Mouse (Mus musculus) forebrain, embryonic 14.5 days (tissue): ENCODE measurements at regions not wholly inside any gene's neighbourhood (a gene's known extent, or its start where the extent isn't known, plus 50 kb on each side); places are given as distances from the start of the nearest gene placed in this dataset.
"Not testable (repeated sequence)": the region's sequence is repeated elsewhere in the genome, so short reads cannot be mapped to it uniquely, and the experiment has no call there.

Source experiments
- ATAC-seq: fragments of 200-750 bp; cut with Nextera tagmentation; 2 replicates; pipeline ENCODE4 v1.8.0; 2017; ENCODE audit warnings: mild to moderate bottlenecking, moderate library complexity
- DNase-seq: peaks from one replicate; pipeline ENCODE4 v3.0.0-alpha.2; 2015; ENCODE audit warnings: low spot score
- H3K27ac ChIP-seq: fragments of 300-500 bp; sonication (generic); 2 replicates; pipeline ENCODE4 v1.5.1; 2014; ENCODE audit warnings: low read depth, mild to moderate bottlenecking, control low read depth, low read length, moderate library complexity
- H3K27me3 ChIP-seq: fragments of 300-500 bp; sonication (generic); replicated peaks from 2 replicates; pipeline ENCODE4 v1.6.1; 2014; ENCODE audit warnings: low read length, control low read depth, mixed read lengths; ENCODE audit not compliant: control insufficient read depth, insufficient read depth
- H3K36me3 ChIP-seq: fragments of 300-500 bp; sonication (generic); 2 replicates; pipeline ENCODE4 v1.6.1; 2014; ENCODE audit warnings: low read length, control low read depth; ENCODE audit not compliant: control insufficient read depth, insufficient read depth
- H3K4me1 ChIP-seq: fragments of 300-500 bp; sonication (generic); 2 replicates; pipeline ENCODE4 v1.6.1; 2014; ENCODE audit warnings: antibody characterized with exemption, low read length, control low read depth; ENCODE audit not compliant: control insufficient read depth, insufficient read depth
- H3K4me2 ChIP-seq: fragments of 300-500 bp; sonication (generic); 2 replicates; pipeline ENCODE4 v1.6.1; 2014; ENCODE audit warnings: mild to moderate bottlenecking, control low read depth, low read length
- H3K4me3 ChIP-seq: fragments of 300-500 bp; sonication (generic); 2 replicates; pipeline ENCODE4 v1.5.1; 2014; ENCODE audit warnings: low read depth, low read length, control low read depth
- H3K9ac ChIP-seq: fragments of 300-500 bp; sonication (generic); 2 replicates; pipeline ENCODE4 v1.6.1; 2014; ENCODE audit warnings: mild to moderate bottlenecking, low read length, control low read depth, moderate library complexity
- H3K9me3 ChIP-seq: fragments of 300-500 bp; sonication (generic); replicated peaks from 2 replicates; pipeline ENCODE4 v1.6.1; 2016; ENCODE audit warnings: low read length, control low read depth, mixed read lengths; ENCODE audit not compliant: control insufficient read depth
- WGBS: fragments of 180-500 bp; shearing (Covaris S2); extraction: QIAGEN DNeasy Blood & Tissue Kit; methylation state at CpG from one replicate; pipeline ENCODE4 v1.1.7; 2014; 5-methylcytosine and 5-hydroxymethylcytosine counted together

DNA sequence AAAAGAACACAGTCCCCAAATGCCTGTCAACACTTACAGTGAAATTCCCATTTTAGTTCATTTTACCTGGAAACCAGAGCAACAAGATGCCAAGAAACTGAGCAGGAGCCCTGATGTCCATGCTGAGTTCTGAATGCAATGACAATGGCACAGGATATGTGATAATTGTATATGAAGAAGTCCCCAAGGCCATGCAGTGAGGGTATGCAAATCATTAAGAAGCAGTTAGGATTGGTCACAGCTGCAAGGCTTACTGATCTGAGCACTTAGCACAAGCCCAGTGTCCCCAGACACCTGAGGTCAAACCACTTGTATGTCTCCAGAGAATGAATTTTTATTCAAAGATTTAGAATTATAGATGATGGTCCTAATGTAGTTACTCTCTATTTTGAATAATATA is 419.0 kb upstream of the Tacstd2 start:
- H3K4me1 ChIP-seq, DNase-seq, H3K27ac ChIP-seq, H3K4me2 ChIP-seq, H3K36me3 ChIP-seq, H3K9me3 ChIP-seq, H3K27me3 ChIP-seq, H3K9ac ChIP-seq, ATAC-seq, H3K4me3 ChIP-seq: not testable (repeated sequence)

DNA sequence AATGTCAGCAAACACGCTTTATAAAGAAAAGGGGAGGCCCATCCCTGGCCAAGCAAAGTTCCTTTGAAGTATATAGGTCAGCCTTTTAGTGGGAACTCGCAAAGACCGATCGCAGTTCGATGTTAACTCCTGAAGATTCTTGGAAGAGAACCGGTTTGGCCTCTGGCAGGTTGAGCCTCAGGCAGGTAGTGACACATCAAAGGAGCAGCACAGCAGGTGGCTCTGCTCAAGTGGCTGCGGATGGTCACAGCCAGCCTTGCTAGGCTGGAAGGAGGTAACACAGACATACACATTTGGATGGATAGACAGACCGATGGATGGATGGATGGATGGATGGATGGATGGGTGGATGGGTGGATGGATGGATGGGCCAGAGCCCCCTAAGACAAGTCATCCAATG is 395.9 kb upstream of the Tacstd2 start:
- H3K4me2 ChIP-seq, H3K9ac ChIP-seq, H3K27me3 ChIP-seq, H3K4me3 ChIP-seq, ATAC-seq, H3K4me1 ChIP-seq, H3K27ac ChIP-seq, H3K36me3 ChIP-seq, DNase-seq, H3K9me3 ChIP-seq: not testable (repeated sequence)
- 46% methylated on average over 8 of the region's 8 CpGs for WGBS

GRCm38 (mm10) chr6:67922537-67922936 is 386.9 kb upstream of the Tacstd2 start:
- Histone ChIP-seq H3K36me3 (no peaks in the 10 kb centered on the region), H3K27me3 (no peaks in the 10 kb centered on the region), H3K9me3 (no peaks in the 10 kb centered on the region), H3K27ac (no peak overlapping the region), H3K4me1 (no peaks in the 10 kb centered on the region), H3K4me3 (no peak overlapping the region), H3K9ac (no peak overlapping the region), H3K4me2 (no peak overlapping the region)
- no peak for DNase-seq
- no peak for ATAC-seq

- Histone ChIP-seq H3K36me3 (no peaks in the 10 kb centered on the region), H3K9me3 (no peaks in the 10 kb centered on the region), H3K27ac (no peak overlapping the region), H3K4me3 (no peak overlapping the region), H3K9ac (no peak overlapping the region), H3K4me1 (no peaks in the 10 kb centered on the region), H3K27me3 (no peaks in the 10 kb centered on the region), H3K4me2 (no peak overlapping the region)
- ATAC-seq (no peak), DNase-seq (no peak)
- 70% methylated on average over 2 of the region's 2 CpGs for WGBS
Observed at GRCm38 (mm10) chr6:67913903-67914302, 378.3 kb upstream of the Tacstd2 start.

DNA sequence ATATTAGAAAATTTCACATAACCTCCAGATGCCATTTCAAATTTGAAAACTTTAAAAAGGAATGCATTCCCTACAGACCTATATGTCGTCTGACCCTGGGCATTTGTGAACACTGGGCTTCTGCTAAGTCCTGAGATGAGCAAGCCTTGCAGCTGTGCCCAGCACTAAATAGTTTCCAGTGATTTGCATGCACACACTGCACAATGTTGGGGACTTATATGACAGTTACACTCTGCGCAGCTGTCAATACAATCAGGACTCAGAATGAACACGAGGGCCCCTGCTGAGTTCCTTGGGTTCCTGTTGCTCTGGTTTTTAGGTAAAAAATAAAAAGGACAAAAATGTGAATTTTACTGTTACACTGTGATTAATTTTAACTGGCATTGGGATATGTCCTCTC is 377.7 kb upstream of the Tacstd2 start:
- Histone ChIP-seq H3K4me2 (no peak overlapping the region), H3K27ac (no peak overlapping the region), H3K4me1 (no peaks in the 10 kb centered on the region), H3K9ac (no peak overlapping the region), H3K36me3 (no peaks in the 10 kb centered on the region), H3K27me3 (no peaks in the 10 kb centered on the region), H3K4me3 (no peak overlapping the region), H3K9me3 (no peaks in the 10 kb centered on the region)
- no peak for ATAC-seq
- DNase-seq: no peak
- WGBS: 78% methylated on average over 3 of the region's 3 CpGs

DNA sequence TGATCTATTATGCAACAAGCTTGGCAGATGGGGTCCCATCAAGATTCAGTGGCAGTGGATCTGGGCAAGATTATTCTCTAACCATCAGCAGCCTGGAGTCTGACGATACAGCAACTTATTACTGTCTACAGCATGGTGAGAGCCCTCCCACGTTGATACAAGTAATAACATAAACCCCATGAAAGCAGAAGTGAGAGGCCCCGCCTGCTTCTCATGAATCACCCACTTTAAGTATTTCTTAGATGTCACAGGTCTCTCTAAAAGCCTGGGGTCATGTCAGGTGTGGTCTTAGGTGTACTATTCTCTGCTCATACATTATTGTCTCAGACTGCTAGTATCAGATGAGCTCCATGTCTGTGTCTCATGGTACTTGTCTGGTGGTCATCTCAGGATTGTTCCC is 360.9 kb upstream of the Tacstd2 start:
- no peak overlapping the region for H3K4me2 ChIP-seq
- no peaks in the 10 kb centered on the region for H3K4me1 ChIP-seq
- H3K27ac ChIP-seq: no peak overlapping the region
- DNase-seq: no peak
- WGBS: 77% methylated on average over 3 of the region's 3 CpGs
- H3K27me3 ChIP-seq: no peaks in the 10 kb centered on the region
- no peaks in the 10 kb centered on the region for H3K9me3 ChIP-seq
- H3K4me3 ChIP-seq: no peak overlapping the region
- no peak for ATAC-seq
- no peaks in the 10 kb centered on the region for H3K36me3 ChIP-seq
- H3K9ac ChIP-seq: no peak overlapping the region

DNA sequence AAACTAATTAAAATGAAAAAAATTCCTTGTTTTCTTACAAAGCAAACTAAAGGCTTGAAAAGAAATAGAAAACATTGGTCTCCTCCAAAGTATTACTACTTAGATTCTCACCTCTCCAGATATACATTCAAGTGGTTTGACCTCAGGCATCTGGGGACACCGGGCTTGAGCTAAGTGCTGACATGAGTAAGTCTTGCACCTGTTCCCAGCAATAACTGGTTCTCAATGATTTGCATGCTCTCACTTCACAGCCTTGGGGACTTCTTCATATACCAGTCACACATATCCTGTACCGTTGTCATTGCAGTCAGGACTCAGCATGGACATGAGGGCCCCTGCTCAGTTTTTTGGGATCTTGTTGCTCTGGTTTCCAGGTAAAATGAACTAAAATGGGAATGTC is 360.3 kb upstream of the Tacstd2 start:
- Histone ChIP-seq H3K9ac (no peak overlapping the region), H3K36me3 (no peaks in the 10 kb centered on the region), H3K27me3 (no peaks in the 10 kb centered on the region), H3K4me2 (no peak overlapping the region), H3K4me1 (no peaks in the 10 kb centered on the region), H3K4me3 (no peak overlapping the region), H3K9me3 (no peaks in the 10 kb centered on the region), H3K27ac (no peak overlapping the region)
- 89% methylated on average over 2 of the region's 2 CpGs for WGBS
- DNase-seq: no peak
- no peak for ATAC-seq

GRCm38 (mm10) chr6:67887586-67887985 is 352.0 kb upstream of the Tacstd2 start:
- DNase-seq (no peak), ATAC-seq (no peak)
- 61% methylated on average over 2 of the region's 2 CpGs for WGBS
- Histone ChIP-seq H3K4me2 (no peak overlapping the region), H3K9me3 (no peaks in the 10 kb centered on the region), H3K4me3 (no peak overlapping the region), H3K9ac (no peak overlapping the region), H3K27ac (no peak overlapping the region), H3K27me3 (no peaks in the 10 kb centered on the region), H3K4me1 (no peaks in the 10 kb centered on the region), H3K36me3 (no peaks in the 10 kb centered on the region)

- no peak overlapping the region for H3K9ac ChIP-seq
- DNase-seq (no peak), ATAC-seq (no peak)
- no peak overlapping the region for H3K4me3 ChIP-seq
- H3K9me3 ChIP-seq: no peaks in the 10 kb centered on the region
- no peaks in the 10 kb centered on the region for H3K36me3 ChIP-seq
- H3K27me3 ChIP-seq: no peaks in the 10 kb centered on the region
- H3K4me1 ChIP-seq: no peaks in the 10 kb centered on the region
- H3K27ac ChIP-seq: no peak overlapping the region
- WGBS: 86% methylated on average over 5 of the region's 5 CpGs
- H3K4me2 ChIP-seq: no peak overlapping the region
Observed at GRCm38 (mm10) chr6:67884893-67885292, 349.3 kb upstream of the Tacstd2 start.

DNA sequence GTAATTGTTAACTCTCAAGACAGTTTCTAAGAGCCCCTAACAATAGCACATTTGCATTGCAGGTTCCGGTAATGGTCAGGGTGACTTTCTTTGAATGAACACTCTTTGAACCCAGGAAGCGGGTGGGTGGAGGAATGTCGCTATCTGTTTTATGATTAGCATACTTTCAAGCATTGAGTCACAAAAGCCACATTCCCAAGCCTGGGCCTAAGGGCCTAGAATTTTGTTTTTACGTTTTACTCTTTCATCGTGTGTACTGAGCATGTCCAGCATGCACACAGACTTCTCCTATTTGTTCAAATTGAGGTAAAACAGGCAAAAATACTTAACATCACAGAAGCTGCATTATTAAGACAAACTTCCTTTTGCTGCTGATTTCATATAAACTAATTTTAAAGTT is 345.9 kb upstream of the Tacstd2 start:
- not testable (repeated sequence) for ATAC-seq

More for the DNA sequence above, 345.9 kb upstream of the Tacstd2 start:
- H3K9ac ChIP-seq, H3K9me3 ChIP-seq, DNase-seq, H3K27me3 ChIP-seq, H3K4me2 ChIP-seq, H3K4me3 ChIP-seq, H3K36me3 ChIP-seq, H3K27ac ChIP-seq, H3K4me1 ChIP-seq: not testable (repeated sequence)
- WGBS: 89% methylated on average over 4 of the region's 5 CpGs
